Mouse (Mus musculus) effector memory CD4-positive, alpha-beta T cell, adult 5 months (primary cell): ENCODE results near the gene Tns1. TPM values are rescaled to one million over a fixed set of nuclear protein-coding genes. Genes with fewer than 3 reads are reported as not detected.

Experiments
- polyA plus RNA-seq: library from polyadenylated mRNA; unstranded; fragments of 100-300 nt; shearing (Covaris generic); gene quantifications from one replicate; pipeline ENCODE4 v1.2.1, GENCODE M21; 2017

Gene Tns1
- polyA plus RNA-seq: 1.7 TPM

DNA sequence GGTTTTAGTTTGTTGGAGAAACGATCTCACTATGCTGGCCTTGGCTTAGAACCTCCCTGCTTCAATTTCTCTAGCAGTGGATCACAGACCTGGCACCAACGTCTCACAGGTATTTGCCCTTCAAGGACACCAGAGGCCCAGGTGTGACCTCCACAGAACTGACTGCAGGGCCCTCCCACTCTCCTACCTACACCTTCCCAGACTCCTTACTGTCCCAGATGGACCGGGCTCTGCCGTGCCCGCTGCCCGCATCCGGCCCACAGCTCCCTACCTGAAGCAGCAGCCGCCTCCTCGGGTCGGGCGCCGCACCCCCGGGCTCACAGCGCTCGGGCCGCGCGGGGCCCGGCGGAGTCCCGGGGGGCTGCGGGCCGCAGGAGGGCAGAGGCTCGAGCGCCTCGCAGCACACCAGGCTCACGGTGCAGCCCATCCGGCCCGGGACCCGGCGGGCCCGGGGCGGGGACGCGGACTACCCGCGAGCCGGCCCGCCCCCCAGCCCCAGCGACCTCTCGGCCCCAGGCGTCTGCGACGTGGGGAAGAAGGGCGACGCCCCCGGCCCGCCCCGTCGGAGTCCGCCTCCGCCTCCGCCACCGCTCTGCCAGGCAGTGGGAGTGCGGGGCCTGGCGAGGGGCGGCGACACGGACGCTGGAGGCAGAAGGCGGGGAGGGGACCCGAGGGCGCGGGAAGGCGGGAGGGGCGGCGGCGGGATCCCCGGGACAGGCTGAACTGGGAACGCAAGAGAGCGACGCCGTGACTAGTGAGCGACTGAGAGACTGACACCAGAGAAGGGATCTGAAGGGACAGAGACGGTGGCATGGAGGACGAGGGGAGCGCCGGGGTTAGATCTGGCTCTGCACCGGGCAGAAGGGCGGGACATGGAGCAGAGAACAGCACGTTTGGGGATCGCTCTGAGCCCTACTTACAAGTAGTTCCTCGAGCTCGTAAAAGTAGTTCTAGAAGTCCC, at the start of gene Tns1:
TSS of gene Tns1 (minus strand) at position 429 of the 961 bp plus-strand sequence.

DNA sequence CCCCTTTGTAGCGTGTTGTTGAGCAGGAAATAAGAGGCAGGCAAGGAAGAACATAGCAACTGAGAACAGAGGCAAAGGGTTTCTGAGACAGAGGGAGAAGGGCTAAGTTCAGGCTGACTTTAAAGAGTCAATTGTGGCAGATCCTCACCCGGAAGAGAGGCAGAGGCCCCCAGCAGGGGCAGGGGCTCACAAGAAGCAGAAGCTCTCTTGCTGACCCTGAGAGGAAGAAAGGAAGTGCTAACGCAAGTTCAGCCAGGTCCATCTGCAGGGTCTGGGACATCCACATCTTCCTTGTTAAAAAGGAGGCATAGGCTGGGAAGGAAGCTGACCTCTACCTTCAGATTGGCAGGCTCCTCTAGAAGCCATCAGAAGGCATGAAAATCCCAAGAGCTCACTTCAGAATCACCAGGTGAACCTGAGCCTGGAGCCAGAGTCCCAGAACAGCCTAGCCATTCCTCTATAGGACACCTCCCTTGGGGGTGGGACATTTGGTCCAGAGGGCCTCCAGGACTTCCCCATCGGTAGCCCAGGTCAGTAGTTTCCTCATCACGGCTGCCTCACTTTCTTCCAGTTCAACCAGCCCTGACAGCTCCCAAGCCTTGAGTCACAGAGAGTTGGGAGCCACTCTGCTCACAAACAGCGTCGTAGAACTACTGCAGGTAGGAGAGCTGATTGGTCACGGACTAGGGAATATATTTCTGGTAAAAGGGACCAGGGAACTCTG, 29.4 kb upstream of the Tns1 start, which contains the start of gene Cxcr2:
TSS of gene Cxcr2 (plus strand) at position 529 of the 724 bp plus-strand sequence.

DNA sequence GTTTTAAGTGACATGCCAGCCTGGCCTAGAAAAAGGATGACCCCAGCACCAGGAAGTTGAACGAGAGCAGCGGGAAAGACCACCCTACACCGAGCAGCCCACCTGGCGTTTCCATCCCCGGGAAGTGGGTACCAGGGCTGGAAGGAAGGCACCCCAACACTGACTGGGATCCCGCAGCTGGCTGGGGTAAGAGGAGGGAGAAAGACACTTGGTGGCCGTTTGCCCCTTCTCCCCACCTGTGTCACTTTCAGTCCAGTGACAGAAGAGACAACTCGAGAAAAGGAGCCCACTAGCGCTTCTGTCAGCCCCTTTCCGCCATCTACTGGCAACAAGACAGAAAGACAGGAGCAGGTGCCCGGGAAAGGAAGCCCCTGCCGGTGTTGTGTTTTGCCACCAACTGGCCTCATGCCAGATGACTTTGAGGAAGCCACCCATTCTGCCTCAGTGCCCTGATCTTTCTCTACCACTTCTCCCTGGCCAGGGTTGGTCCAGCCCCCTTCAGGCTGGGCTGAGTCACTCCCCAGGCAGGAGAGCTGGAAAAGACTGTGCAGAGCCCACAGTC, 823 bp upstream of the Tns1 start, which contains the start of gene Rufy4:
TSS of gene Rufy4 (plus strand) at position 551 of the 562 bp plus-strand sequence.

Other genes with a start within 250 kb of the Tns1 start
- gene Rufy4, start 1.1 kb upstream of the Tns1 start, polyA plus RNA-seq: not detected
- gene Cxcr2, start 29.5 kb upstream of the Tns1 start, polyA plus RNA-seq: not detected
- not detected for gene Cxcr1, start 70.2 kb upstream of the Tns1 start, polyA plus RNA-seq
- gene Arpc2, start 111.6 kb upstream of the Tns1 start, polyA plus RNA-seq: 943 TPM
- gene Gpbar1, start 154.1 kb upstream of the Tns1 start, polyA plus RNA-seq: 1.1 TPM
- 251 TPM for gene Aamp, start 160.3 kb upstream of the Tns1 start, polyA plus RNA-seq
- 34.5 TPM for gene Pnkd, start 160.5 kb upstream of the Tns1 start, polyA plus RNA-seq
- 3.3 TPM for gene Tmbim1, start 181.2 kb upstream of the Tns1 start, polyA plus RNA-seq
- gene Catip, start 237.7 kb upstream of the Tns1 start, polyA plus RNA-seq: not detected